Mouse (Mus musculus): Measurements from ENCODE around the gene Actg2.

DNA sequence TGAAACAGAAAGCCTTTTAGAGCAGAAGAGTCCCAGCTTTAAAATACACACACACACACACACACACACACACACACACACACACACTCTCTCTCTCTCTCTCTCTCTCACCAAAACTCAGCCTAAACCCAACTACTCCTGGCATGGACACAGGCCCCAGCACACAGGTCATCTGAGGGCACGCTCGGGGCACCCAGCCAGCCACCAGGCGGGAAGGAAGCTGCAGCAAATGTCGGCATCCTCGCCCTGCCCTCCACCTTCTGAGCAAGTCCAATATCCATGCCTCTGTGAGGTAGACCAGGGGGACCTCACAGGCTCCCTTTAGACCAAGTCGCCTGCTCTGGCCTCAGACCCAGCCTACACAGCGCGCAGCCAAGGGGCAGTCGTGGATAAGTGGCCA, 62.8 kb downstream of the Actg2 start:
- TF ChIP-seq POLR2A (IDR thresholded peaks at IDR 0.05; ENCODE audit: insufficient read length, low read depth) = no peak
- no peak for TF ChIP-seq POLR2AphosphoS2 (IDR thresholded peaks at IDR 0.05; ENCODE audit: insufficient read length, low read depth)
- no peak for TF ChIP-seq MAX (IDR thresholded peaks at IDR 0.05; ENCODE audit: low read depth)
- TF ChIP-seq MYOG (IDR thresholded peaks at IDR 0.05; ENCODE audit: control insufficient read depth in 1 of 3, insufficient read depth in 1 of 3, insufficient read length in 2 of 3, low read depth in 2 of 3) = no peak
- TF ChIP-seq E2F4 (IDR thresholded peaks at IDR 0.05; ENCODE audit: insufficient read depth) = no peak
- TF ChIP-seq CEBPB (IDR thresholded peaks at IDR 0.05; ENCODE audit: insufficient read depth, poor library complexity, severe bottlenecking) = no peak
